Mouse (Mus musculus): ENCODE measurements around the gene Ahsa2. TPM values are rescaled to one million over a fixed set of nuclear protein-coding genes. Genes with fewer than 3 reads are reported as not detected.
"Not testable (repeated sequence)": the region's sequence is repeated elsewhere in the genome, so short reads cannot be mapped to it uniquely, and the experiment has no call there.

Ahsa2 gene
- 8.8 and 9.2 TPM in 2 replicates for polyA plus RNA-seq (2012; rRNA removed)

- DNase-seq (ENCODE audit: low read depth) = no peak
Observed at GRCm38 (mm10) chr11:23497718-23498509, at the start of gene Ahsa2. Gene Ahsa2, minus strand, starts transcription at chr11:23498030.

- DNase-seq (ENCODE audit: low read depth) = no peak
Observed at GRCm38 (mm10) chr11:23537446-23537845, 39.6 kb upstream of the Ahsa2 start.

GRCm38 (mm10) chr11:23520473-23521205 lies 22.8 kb upstream of the Ahsa2 start, which contains the start of gene 1700093K21Rik:
Gene 1700093K21Rik, minus strand, starts transcription at chr11:23521155.
- DNase-seq (ENCODE audit: low read depth) = no peak

GRCm38 (mm10) chr11:23518981-23519380 lies 21.2 kb upstream of the Ahsa2 start:
- no peak for DNase-seq (ENCODE audit: low read depth)

- no peak for DNase-seq (ENCODE audit: low read depth)
Observed at GRCm38 (mm10) chr11:23515315-23515714, 17.5 kb upstream of the Ahsa2 start.

- DNase-seq (ENCODE audit: low read depth) = not testable (repeated sequence)
Observed at GRCm38 (mm10) chr11:23514785-23515184, 17.0 kb upstream of the Ahsa2 start.

GRCm38 (mm10) chr11:23504801-23505200 lies 7.0 kb upstream of the Ahsa2 start:
- not testable (repeated sequence) for DNase-seq (ENCODE audit: low read depth)

GRCm38 (mm10) chr11:23498609-23499008 lies 779 bp upstream of the Ahsa2 start:
- DNase-seq (ENCODE audit: low read depth) = no peak

GRCm38 (mm10) chr11:23497335-23497717 lies 504 bp downstream of the Ahsa2 start:
- DNase-seq (ENCODE audit: low read depth) = no peak

- no peak for DNase-seq (ENCODE audit: low read depth)
Observed at GRCm38 (mm10) chr11:23496661-23497060, 1.2 kb downstream of the Ahsa2 start.

GRCm38 (mm10) chr11:23495231-23495630 lies 2.6 kb downstream of the Ahsa2 start:
- DNase-seq (ENCODE audit: low read depth) = no peak

GRCm38 (mm10) chr11:23492048-23492790 lies 5.6 kb downstream of the Ahsa2 start:
- DNase-seq (ENCODE audit: low read depth) = no peak

- no peak for DNase-seq (ENCODE audit: low read depth)
Observed at GRCm38 (mm10) chr11:23489955-23490354, 7.9 kb downstream of the Ahsa2 start.

- DNase-seq (ENCODE audit: low read depth) = not testable (repeated sequence)
Observed at GRCm38 (mm10) chr11:23465862-23466261, 32.0 kb downstream of the Ahsa2 start.

Other genes starting within 250 kb of the Ahsa2 start
- gene Xpo1, start 242.0 kb downstream of the Ahsa2 start, polyA plus RNA-seq (2012; rRNA removed) = 7.4 and 9.3 TPM in 2 replicates
- gene Usp34, start 191.1 kb downstream of the Ahsa2 start, polyA plus RNA-seq (2012; rRNA removed) = 15.1 and 15.6 TPM in 2 replicates
- gene 1700093K21Rik, start 23.1 kb upstream of the Ahsa2 start, polyA plus RNA-seq (2012; rRNA removed) = 0.15 and 0.33 TPM in 2 replicates
- gene 0610010F05Rik, start 135.6 kb upstream of the Ahsa2 start, polyA plus RNA-seq (2012; rRNA removed) = 4.5 and 5.2 TPM in 2 replicates
- gene Pus10, start 167.6 kb upstream of the Ahsa2 start, polyA plus RNA-seq (2012; rRNA removed) = 4.1 and 4.5 TPM in 2 replicates
- gene Pex13, start 167.9 kb upstream of the Ahsa2 start, polyA plus RNA-seq (2012; rRNA removed) = 11.8 and 15.6 TPM in 2 replicates